Mouse (Mus musculus): ENCODE data around the gene Ly86.

GRCm38 (mm10) chr13:37302877-37303276, 42.1 kb upstream of the Ly86 start:
- no peak for TF ChIP-seq CTCF (conservative IDR thresholded peaks at IDR 0.05; ENCODE audit: low read length)
- no peak for TF ChIP-seq POU5F1 (IDR thresholded peaks at IDR 0.05; ENCODE audit: borderline replicate concordance, low read length)
